37 mouse cellular contexts compared by ENCODE assay signal in the genomic region with DNA sequence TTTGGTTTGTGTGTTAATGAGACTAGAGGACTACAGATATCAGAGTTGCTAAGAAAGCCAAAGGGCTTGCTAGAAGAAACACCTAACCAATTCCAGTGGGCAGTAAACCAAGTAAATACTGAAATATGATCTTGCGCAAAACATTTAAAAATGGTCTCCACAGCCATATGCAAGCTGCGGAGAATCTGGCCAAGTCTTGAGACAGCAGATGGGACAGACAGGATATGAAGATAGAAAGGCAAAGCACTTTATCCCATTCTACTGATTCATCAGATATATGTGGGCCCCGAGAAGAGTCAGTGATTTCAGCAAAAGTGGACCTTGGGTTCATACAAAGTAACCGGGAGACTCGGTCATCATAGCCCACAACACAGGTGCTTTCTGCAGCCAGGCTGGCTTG. TPM values are rescaled to one million over a fixed set of nuclear protein-coding genes. Genes with fewer than 3 reads are reported as not detected.
"Had no signal": no experiment of that assay in that cellular context is flagged by ENCODE, and none has a peak within 500 bp of the region (broad histone marks: within the 10 kb centered on the region; RNA-seq: fewer than 3 reads in every experiment).

No protein-coding gene starts in this region.

- H3K36me3 ChIP-seq: embryonic facial prominence, embryonic 10.5 days; embryonic facial prominence, embryonic 12.5 days; embryonic facial prominence, embryonic 13.5 days; embryonic facial prominence, embryonic 15.5 days; forebrain, embryonic 10.5 days; forebrain, embryonic 12.5 days; forebrain, embryonic 15.5 days; heart, embryonic 10.5 days; heart, embryonic 12.5 days had no signal

- H3K4me2 ChIP-seq: embryonic facial prominence, embryonic 12.5 days; embryonic facial prominence, embryonic 13.5 days; embryonic facial prominence, embryonic 15.5 days; forebrain, embryonic 12.5 days; forebrain, embryonic 15.5 days; heart, embryonic 11.5 days; heart, embryonic 12.5 days had no signal

- H3K27ac ChIP-seq: embryonic facial prominence, embryonic 10.5 days; embryonic facial prominence, embryonic 12.5 days; embryonic facial prominence, embryonic 13.5 days; embryonic facial prominence, embryonic 15.5 days; forebrain, embryonic 10.5 days; forebrain, embryonic 12.5 days; forebrain, embryonic 15.5 days; gastrocnemius, adult 2 months; heart, adult 2 months; heart, embryonic 10.5 days had no signal

- H3K9ac ChIP-seq: embryonic facial prominence, embryonic 12.5 days; embryonic facial prominence, embryonic 13.5 days; embryonic facial prominence, embryonic 15.5 days; forebrain, embryonic 12.5 days; forebrain, embryonic 15.5 days; heart, embryonic 12.5 days had no signal

- H3K4me3 ChIP-seq: embryonic facial prominence, embryonic 10.5 days; embryonic facial prominence, embryonic 12.5 days; embryonic facial prominence, embryonic 13.5 days; embryonic facial prominence, embryonic 15.5 days; erythroblast, embryonic 14.5 days; forebrain, embryonic 10.5 days; forebrain, embryonic 12.5 days; forebrain, embryonic 15.5 days; gastrocnemius, adult 2 months; heart, adult 2 months; heart, embryonic 10.5 days; heart, embryonic 12.5 days had no signal

- DNase-seq: cerebellum, adult 9-10 months; cerebellum, postnatal 10 days; cerebellum, postnatal 14 days; embryo, embryonic 11 days; gastrocnemius, adult 2 months; gastrocnemius, postnatal 10 days; gastrocnemius, postnatal 14 days; gastrocnemius, postnatal 25 days; gastrocnemius, postnatal 36 days; heart, adult 11 months; heart, adult 18-20 months; heart, adult 2 months had no signal

- H3K27me3 ChIP-seq: embryonic facial prominence, embryonic 12.5 days; embryonic facial prominence, embryonic 13.5 days; embryonic facial prominence, embryonic 15.5 days; forebrain, embryonic 12.5 days; forebrain, embryonic 15.5 days; heart, embryonic 12.5 days had no signal

- H3K9me3 ChIP-seq: embryonic facial prominence, embryonic 12.5 days; embryonic facial prominence, embryonic 13.5 days; embryonic facial prominence, embryonic 15.5 days; forebrain, embryonic 10.5 days; forebrain, embryonic 12.5 days; forebrain, embryonic 15.5 days; heart, embryonic 10.5 days; heart, embryonic 12.5 days had no signal

- ATAC-seq: forebrain, embryonic 14.5 days; forebrain, embryonic 15.5 days; forebrain, embryonic 16.5 days had no signal

RNA-seq across cellular contexts. Expression of gene Neurl1a, which starts 13.5 kb away (rescaled TPM):
- total RNA-seq: granulocyte monocyte progenitor cell, adult 5-6 weeks had no signal

RNA-seq across cellular contexts. Expression of gene Calhm3, which starts 34.6 kb away (rescaled TPM):
- total RNA-seq: common myeloid progenitor, adult 5-6 weeks; gastrocnemius, adult 18-20 months; gastrocnemius, adult 2 months; gastrocnemius, adult 8-10 months; gastrocnemius, postnatal 10 days; gastrocnemius, postnatal 14 days; gastrocnemius, postnatal 25 days; gastrocnemius, postnatal 36 days; gastrocnemius, postnatal 4 days; granulocyte monocyte progenitor cell, adult 5-6 weeks; heart, adult 18-20 months; heart, adult 2 months; heart, adult 8-10 months had no signal
- polyA plus RNA-seq: embryonic facial prominence, embryonic 10.5 days; embryonic facial prominence, embryonic 11.5 days; embryonic facial prominence, embryonic 12.5 days; embryonic facial prominence, embryonic 13.5 days; embryonic facial prominence, embryonic 14.5 days; embryonic facial prominence, embryonic 15.5 days; erythroblast, embryonic 14.5 days; forebrain, embryonic 10.5 days; forebrain, embryonic 11.5 days; forebrain, embryonic 12.5 days; forebrain, embryonic 14.5 days; forebrain, embryonic 15.5 days; forebrain, embryonic 16.5 days; frontal cortex, adult 2 months; gonadal fat pad, adult 2 months; heart, adult 2 months; heart, embryonic 10.5 days; heart, embryonic 11.5 days; heart, embryonic 12.5 days had no signal

RNA-seq across cellular contexts. Expression of gene Calhm1, which starts 48.1 kb away (rescaled TPM):
- total RNA-seq: common myeloid progenitor, adult 5-6 weeks; gastrocnemius, adult 18-20 months; gastrocnemius, adult 2 months; gastrocnemius, adult 8-10 months; gastrocnemius, postnatal 10 days; gastrocnemius, postnatal 14 days; gastrocnemius, postnatal 25 days; gastrocnemius, postnatal 36 days; gastrocnemius, postnatal 4 days; granulocyte monocyte progenitor cell, adult 5-6 weeks; heart, adult 18-20 months; heart, adult 2 months; heart, adult 8-10 months had no signal
- polyA plus RNA-seq: cortical plate, adult 2 months; embryonic facial prominence, embryonic 10.5 days; embryonic facial prominence, embryonic 11.5 days; embryonic facial prominence, embryonic 12.5 days; embryonic facial prominence, embryonic 13.5 days; embryonic facial prominence, embryonic 14.5 days; embryonic facial prominence, embryonic 15.5 days; erythroblast, embryonic 14.5 days; forebrain, embryonic 10.5 days; forebrain, embryonic 11.5 days; forebrain, embryonic 12.5 days; forebrain, embryonic 14.5 days; forebrain, embryonic 15.5 days; forebrain, embryonic 16.5 days; frontal cortex, adult 2 months; gonadal fat pad, adult 2 months; heart, adult 2 months; heart, embryonic 10.5 days; heart, embryonic 11.5 days; heart, embryonic 12.5 days had no signal

RNA-seq across cellular contexts. Expression of gene Calhm2, which starts 54.1 kb away (rescaled TPM):
- polyA plus RNA-seq: erythroblast, embryonic 14.5 days had no signal
